Mouse (Mus musculus) adrenal gland, postnatal 10 days (tissue): Measurements from ENCODE around the gene 1700122O11Rik. TPM values are rescaled to one million over a fixed set of nuclear protein-coding genes. Genes with fewer than 3 reads are reported as not detected.

ENCODE experiments used
- DNase-seq: peaks from one replicate; pipeline ENCODE4 v3.0.0; 2021; ENCODE audit warnings: mixed read lengths
- long read RNA-seq, 2 experiments: library from polyadenylated mRNA; stranded (forward); transcript quantifications; one replicate each; pipeline ENCODE4 v2.0.0; 2021
- total RNA-seq, 2 experiments: library from RNA; stranded (reverse); gene quantifications; 2 replicates each; pipeline ENCODE4 v1.2.3; 2021

Gene 1700122O11Rik
- not detected for total RNA-seq
- long read RNA-seq, experiment 1: 0 reads
- long read RNA-seq, experiment 2: 0 reads

- no peak for DNase-seq
Measured at GRCm38 (mm10) chr17:48038193-48038592, at the start of gene 1700122O11Rik. Gene 1700122O11Rik, minus strand, starts transcription at chr17:48038293.

- DNase-seq: no peak
Measured at GRCm38 (mm10) chr17:48080626-48081025, 42.5 kb upstream of the 1700122O11Rik start.

GRCm38 (mm10) chr17:48067729-48068128, 29.6 kb upstream of the 1700122O11Rik start:
- no peak for DNase-seq

GRCm38 (mm10) chr17:48067083-48067614, 29.1 kb upstream of the 1700122O11Rik start:
- no peak for DNase-seq

GRCm38 (mm10) chr17:48065081-48065501, 27.0 kb upstream of the 1700122O11Rik start:
- DNase-seq: no peak

- no peak for DNase-seq
Measured at GRCm38 (mm10) chr17:48064196-48064843, 26.2 kb upstream of the 1700122O11Rik start.

GRCm38 (mm10) chr17:48057382-48057781, 19.3 kb upstream of the 1700122O11Rik start:
- DNase-seq: no peak

- DNase-seq: no peak
Measured at GRCm38 (mm10) chr17:48055076-48055816, 17.2 kb upstream of the 1700122O11Rik start.

GRCm38 (mm10) chr17:48053646-48054045, 15.6 kb upstream of the 1700122O11Rik start:
- no peak for DNase-seq

- no peak for DNase-seq
Measured at GRCm38 (mm10) chr17:48052338-48053067, 14.4 kb upstream of the 1700122O11Rik start.

GRCm38 (mm10) chr17:48051638-48052337, 13.7 kb upstream of the 1700122O11Rik start:
- DNase-seq: no peak

GRCm38 (mm10) chr17:48045631-48046030, 7.5 kb upstream of the 1700122O11Rik start:
- peak; percentile 91 for DNase-seq

- no peak for DNase-seq
Measured at GRCm38 (mm10) chr17:48043154-48043880, 5.2 kb upstream of the 1700122O11Rik start.

GRCm38 (mm10) chr17:48041351-48042287, 3.5 kb upstream of the 1700122O11Rik start:
- peak; percentile 66 for DNase-seq

- peak; percentile 81 for DNase-seq
Measured at GRCm38 (mm10) chr17:48039232-48039866, 1.3 kb upstream of the 1700122O11Rik start.

GRCm38 (mm10) chr17:48036921-48037320, 1.2 kb downstream of the 1700122O11Rik start:
- DNase-seq: no peak

- peak; percentile 50 for DNase-seq
Measured at GRCm38 (mm10) chr17:48031521-48032430, 6.3 kb downstream of the 1700122O11Rik start.

- DNase-seq: no peak
Measured at GRCm38 (mm10) chr17:48029241-48029640, 8.9 kb downstream of the 1700122O11Rik start.
